Mouse (Mus musculus) liver, postnatal 0 days (tissue): ENCODE data around the gene Folr2.

Experiments
- CTCF ChIP-seq: sonication (generic); IDR thresholded peaks from 2 replicates; pipeline ENCODE4 v1.5.1; 2016; ENCODE audit warnings: antibody characterized with exemption, low read depth
- EP300 ChIP-seq: IDR thresholded peaks from 2 replicates; pipeline ENCODE4 v1.6.1; 2016; ENCODE audit warnings: antibody characterized with exemption, low read depth, mild to moderate bottlenecking

DNA sequence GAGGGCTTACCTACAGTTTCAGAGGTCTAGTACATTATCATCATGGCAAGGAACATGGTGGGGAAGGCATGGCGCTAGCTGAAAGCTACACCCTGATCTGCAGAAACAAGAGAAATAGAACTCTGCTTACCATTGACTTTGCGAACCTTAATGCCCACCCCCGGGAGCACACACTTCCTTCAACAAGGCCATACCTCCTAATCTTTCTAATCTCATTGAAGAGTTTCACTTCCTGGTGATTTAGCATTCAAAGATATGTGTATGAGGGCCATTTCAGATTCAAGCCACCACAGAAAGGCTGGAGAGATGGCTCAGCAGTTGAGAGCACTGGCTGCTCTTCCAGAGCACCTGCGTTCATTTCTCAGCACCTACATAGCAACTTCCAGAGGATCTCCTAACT, at the start of gene Folr2:
- TF ChIP-seq CTCF = no peak
- TF ChIP-seq EP300 = no peak
